Mouse (Mus musculus): Measurements from ENCODE around the gene Rpp21. TPM values are rescaled to one million over a fixed set of nuclear protein-coding genes. Genes with fewer than 3 reads are reported as not detected.

The Rpp21 gene
- polyA plus RNA-seq, 1 experiment from 2014 or later: 112 TPM

DNA sequence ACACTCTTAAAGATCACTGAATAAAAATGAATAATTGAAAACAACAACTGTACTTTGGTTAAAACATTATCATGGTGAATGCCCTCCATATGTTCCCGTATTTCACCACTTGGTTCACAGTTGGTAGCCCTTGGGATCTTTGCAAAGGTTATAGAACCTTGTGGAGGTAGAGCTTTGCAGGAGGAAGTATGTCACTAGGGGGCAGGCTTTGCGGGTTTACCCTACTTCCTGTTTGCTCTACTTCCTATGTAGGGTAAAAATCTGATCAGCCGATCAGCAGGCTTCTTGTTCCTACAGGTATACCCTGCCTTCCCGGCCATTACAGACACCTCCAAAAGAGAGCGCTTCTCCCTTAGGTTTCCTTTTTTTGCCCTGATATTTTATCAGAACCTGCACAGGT, 8.0 kb upstream of the Rpp21 start:
- Histone ChIP-seq H3K36me3 (ENCODE audit: control insufficient read depth, insufficient read depth, low read length) (peaks cover 34% of the 10 kb centered on the region), H3K4me3 (ENCODE audit: low read depth, low read length) (no peak overlapping the region), H3K9me3 (ENCODE audit: control insufficient read depth, low read length) (no peaks in the 10 kb centered on the region), H3K27ac (ENCODE audit: low read depth, low read length) (no peak overlapping the region), H3K4me1 (replicated peaks; ENCODE audit: control insufficient read depth, insufficient read depth, low read length) (peaks cover 10% of the 10 kb centered on the region; the same call in 1 of the 2 replicates), H3K9ac (ENCODE audit: low read depth, low read length) (no peak overlapping the region), H3K27me3 (replicated peaks; ENCODE audit: control insufficient read depth, insufficient read depth, low read length) (no peaks in the 10 kb centered on the region), H3K4me2 (no peak overlapping the region)
- 61% methylated on average over 5 of the region's 5 CpGs for WGBS
- ATAC-seq (replicated peaks; ENCODE audit: low FRiP score): no peak
- DNase-seq (ENCODE audit: low spot score): no peak

DNA sequence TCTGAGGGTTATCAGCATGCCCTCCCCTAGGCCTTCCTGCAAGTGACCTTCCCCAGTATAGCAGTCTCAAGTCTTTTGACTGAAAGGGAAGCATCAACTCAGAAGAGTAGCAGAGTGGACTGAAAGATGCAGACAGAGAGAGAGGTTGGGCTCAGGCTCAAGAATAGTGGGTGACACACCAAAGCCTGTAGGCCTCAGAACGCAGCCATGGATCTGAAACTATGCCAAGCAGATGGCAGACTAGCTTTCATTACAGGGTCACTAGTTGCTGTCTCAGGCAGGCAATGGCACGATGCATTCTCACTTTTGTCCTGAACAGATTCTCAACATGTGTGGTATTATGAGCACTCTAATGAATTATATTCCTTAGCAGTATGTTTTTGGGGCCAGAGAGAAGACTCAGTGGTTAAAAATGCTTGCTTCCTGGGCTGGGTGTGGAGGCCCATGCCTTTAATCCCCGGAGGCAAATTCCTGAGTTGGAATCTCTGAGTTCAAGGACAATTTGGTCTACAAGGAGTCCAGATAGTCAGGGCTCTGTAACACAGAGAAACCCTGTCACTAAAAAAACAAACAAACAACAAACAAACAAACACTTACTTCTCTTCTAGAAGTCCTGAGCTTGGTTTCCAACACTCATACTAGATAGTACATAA, 6.5 kb upstream of the Rpp21 start:
- Histone ChIP-seq H3K4me1 (replicated peaks; ENCODE audit: control insufficient read depth, insufficient read depth, low read length) (no peaks in the 10 kb centered on the region), H3K9ac (ENCODE audit: low read depth, low read length) (no peak overlapping the region), H3K27ac (ENCODE audit: low read depth, low read length) (no peak overlapping the region), H3K4me2 (no peak overlapping the region), H3K4me3 (ENCODE audit: low read depth, low read length) (no peak overlapping the region), H3K9me3 (ENCODE audit: control insufficient read depth, low read length) (no peaks in the 10 kb centered on the region), H3K36me3 (ENCODE audit: control insufficient read depth, insufficient read depth, low read length) (peaks cover 38% of the 10 kb centered on the region), H3K27me3 (replicated peaks; ENCODE audit: control insufficient read depth, insufficient read depth, low read length) (no peaks in the 10 kb centered on the region)
- WGBS: 85% methylated on average over 3 of the region's 3 CpGs
- ATAC-seq (replicated peaks; ENCODE audit: low FRiP score) (no peak), DNase-seq (ENCODE audit: low spot score) (no peak)

DNA sequence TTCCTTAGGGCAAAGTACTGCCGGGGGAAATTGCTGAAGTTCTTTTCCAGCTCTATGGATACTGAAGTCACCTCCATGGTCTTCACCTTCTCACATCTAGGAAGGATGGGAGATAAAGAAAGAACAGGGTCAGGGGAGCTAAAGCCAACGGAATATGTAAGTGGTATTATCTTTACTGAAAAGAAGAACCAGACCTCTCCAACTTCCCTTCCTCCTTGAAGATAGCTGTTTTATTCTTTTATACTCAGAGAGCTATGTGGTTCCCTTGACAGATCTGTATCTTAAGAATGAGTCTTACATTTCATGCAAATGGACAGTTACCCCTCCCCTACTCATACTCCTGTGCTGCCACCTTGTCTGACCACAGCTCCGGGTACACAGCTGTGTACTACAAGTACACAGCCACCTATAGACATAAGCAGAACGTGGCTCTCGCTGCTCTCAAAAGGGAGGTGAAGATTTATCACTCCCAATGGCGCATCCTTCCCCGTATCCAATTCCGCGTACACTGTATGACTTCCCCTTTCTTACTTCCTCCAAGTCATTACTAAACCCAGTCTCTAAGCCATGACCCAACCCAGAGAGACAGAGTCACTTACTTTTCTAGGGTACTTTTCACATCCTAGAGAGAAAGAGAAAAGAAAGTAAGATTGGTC, 3.8 kb upstream of the Rpp21 start:
- Histone ChIP-seq H3K27me3 (replicated peaks; ENCODE audit: control insufficient read depth, insufficient read depth, low read length) (no peaks in the 10 kb centered on the region), H3K4me2 (no peak overlapping the region), H3K27ac (ENCODE audit: low read depth, low read length) (no peak overlapping the region), H3K9ac (ENCODE audit: low read depth, low read length) (no peak overlapping the region), H3K36me3 (ENCODE audit: control insufficient read depth, insufficient read depth, low read length) (peaks cover 31% of the 10 kb centered on the region), H3K4me3 (ENCODE audit: low read depth, low read length) (no peak overlapping the region), H3K9me3 (ENCODE audit: control insufficient read depth, low read length) (no peaks in the 10 kb centered on the region), H3K4me1 (replicated peaks; ENCODE audit: control insufficient read depth, insufficient read depth, low read length) (peaks cover 4% of the 10 kb centered on the region)
- DNase-seq (ENCODE audit: low spot score) (no peak), ATAC-seq (replicated peaks; ENCODE audit: low FRiP score) (no peak)
- 65% methylated on average over 9 of the region's 9 CpGs for WGBS

GRCm38 (mm10) chr17:36257241-36257947, 475 bp downstream of the Rpp21 start:
- peak overlapping the region; percentile 88 for H3K9ac ChIP-seq (ENCODE audit: low read depth, low read length)
- WGBS: under 1% methylated on average over 37 of the region's 37 CpGs
- H3K27ac ChIP-seq (ENCODE audit: low read depth, low read length): peak overlapping the region; percentile 52
- 0 out of 2 replicates have a peak, but pooled peaks cover 3% of the 10 kb centered on the region for H3K27me3 ChIP-seq (replicated peaks; ENCODE audit: control insufficient read depth, insufficient read depth, low read length)
- peak; percentile 85 for DNase-seq (ENCODE audit: low spot score)
- H3K9me3 ChIP-seq (ENCODE audit: control insufficient read depth, low read length): no peaks in the 10 kb centered on the region
- ATAC-seq (replicated peaks; ENCODE audit: low FRiP score): peak; percentile 94
- H3K4me3 ChIP-seq (ENCODE audit: low read depth, low read length): peak overlapping the region; percentile 90
- H3K4me1 ChIP-seq (replicated peaks; ENCODE audit: control insufficient read depth, insufficient read depth, low read length): peaks cover 8% of the 10 kb centered on the region
- H3K36me3 ChIP-seq (ENCODE audit: control insufficient read depth, insufficient read depth, low read length): peaks cover 11% of the 10 kb centered on the region
- H3K4me2 ChIP-seq: peak overlapping the region; percentile 58

- ATAC-seq (replicated peaks; ENCODE audit: low FRiP score) (no peak), DNase-seq (ENCODE audit: low spot score) (no peak)
- H3K9me3 ChIP-seq (ENCODE audit: control insufficient read depth, low read length): no peaks in the 10 kb centered on the region
- H3K36me3 ChIP-seq (ENCODE audit: control insufficient read depth, insufficient read depth, low read length): no peaks in the 10 kb centered on the region
- H3K4me3 ChIP-seq (ENCODE audit: low read depth, low read length): no peak overlapping the region
- peaks cover 25% of the 10 kb centered on the region for H3K27me3 ChIP-seq (replicated peaks; ENCODE audit: control insufficient read depth, insufficient read depth, low read length)
- WGBS: 42% methylated on average over 6 of the region's 6 CpGs
- H3K27ac ChIP-seq (ENCODE audit: low read depth, low read length): no peak overlapping the region
- no peak overlapping the region for H3K4me2 ChIP-seq
- peaks cover 12% of the 10 kb centered on the region for H3K4me1 ChIP-seq (replicated peaks; ENCODE audit: control insufficient read depth, insufficient read depth, low read length)
- no peak overlapping the region for H3K9ac ChIP-seq (ENCODE audit: low read depth, low read length)
These were observed 4.7 kb downstream of the Rpp21 start for GRCm38 (mm10) chr17:36253087-36253600.

- H3K4me3 ChIP-seq (ENCODE audit: low read depth, low read length): peak overlapping the region; percentile 27; the same call in 1 of the 2 replicates
- H3K27ac ChIP-seq (ENCODE audit: low read depth, low read length): no peak overlapping the region
- ATAC-seq (replicated peaks; ENCODE audit: low FRiP score) (0 out of 2 replicates have a peak, but pooled peaks have one; percentile 18), DNase-seq (ENCODE audit: low spot score) (no peak)
- 8% methylated on average over 25 of the region's 25 CpGs for WGBS
- no peak overlapping the region for H3K9ac ChIP-seq (ENCODE audit: low read depth, low read length)
- peaks cover 28% of the 10 kb centered on the region for H3K27me3 ChIP-seq (replicated peaks; ENCODE audit: control insufficient read depth, insufficient read depth, low read length)
- peaks cover 12% of the 10 kb centered on the region for H3K4me1 ChIP-seq (replicated peaks; ENCODE audit: control insufficient read depth, insufficient read depth, low read length)
- peak overlapping the region; percentile 59 for H3K4me2 ChIP-seq
- no peaks in the 10 kb centered on the region for H3K36me3 ChIP-seq (ENCODE audit: control insufficient read depth, insufficient read depth, low read length)
- H3K9me3 ChIP-seq (ENCODE audit: control insufficient read depth, low read length): no peaks in the 10 kb centered on the region
These were observed 5.5 kb downstream of the Rpp21 start for GRCm38 (mm10) chr17:36252250-36252876.

- peak overlapping the region; percentile 40 for H3K4me2 ChIP-seq
- no peaks in the 10 kb centered on the region for H3K36me3 ChIP-seq (ENCODE audit: control insufficient read depth, insufficient read depth, low read length)
- no peak for ATAC-seq (replicated peaks; ENCODE audit: low FRiP score)
- 0 out of 2 replicates have a peak, but pooled peaks cover 5% of the 10 kb centered on the region for H3K4me1 ChIP-seq (replicated peaks; ENCODE audit: control insufficient read depth, insufficient read depth, low read length)
- DNase-seq (ENCODE audit: low spot score): no peak
- WGBS: 10% methylated on average over 33 of the region's 33 CpGs
- H3K27ac ChIP-seq (ENCODE audit: low read depth, low read length): no peak overlapping the region
- no peak overlapping the region for H3K9ac ChIP-seq (ENCODE audit: low read depth, low read length)
- no peak overlapping the region; the same call in 1 of the 2 replicates for H3K4me3 ChIP-seq (ENCODE audit: low read depth, low read length)
- no peaks in the 10 kb centered on the region for H3K9me3 ChIP-seq (ENCODE audit: control insufficient read depth, low read length)
- H3K27me3 ChIP-seq (replicated peaks; ENCODE audit: control insufficient read depth, insufficient read depth, low read length): peaks cover 28% of the 10 kb centered on the region
These were observed 9.0 kb downstream of the Rpp21 start for GRCm38 (mm10) chr17:36248886-36249285.

DNA sequence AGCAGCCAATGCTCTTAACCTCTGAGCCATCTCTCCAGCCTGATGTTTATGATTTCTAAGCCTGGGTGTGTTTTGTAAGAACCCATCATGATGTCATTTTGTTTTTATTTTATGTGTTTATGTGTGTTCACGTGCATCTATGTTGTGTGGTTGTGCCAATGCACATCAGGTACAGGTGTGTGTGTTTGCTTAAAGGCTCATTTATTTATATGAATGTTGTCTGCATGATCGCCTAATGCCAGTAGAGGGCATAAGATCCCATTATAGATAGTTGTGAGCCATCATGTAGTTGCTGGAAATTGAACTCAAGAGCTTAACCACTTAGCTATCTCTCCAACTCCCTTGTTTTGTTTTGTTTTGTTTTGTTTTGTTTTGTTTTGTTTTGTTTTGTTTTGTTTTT, 12.1 kb downstream of the Rpp21 start:
- Histone ChIP-seq H3K4me1 (replicated peaks; ENCODE audit: control insufficient read depth, insufficient read depth, low read length) (no peaks in the 10 kb centered on the region), H3K27me3 (replicated peaks; ENCODE audit: control insufficient read depth, insufficient read depth, low read length) (peaks cover 28% of the 10 kb centered on the region), H3K4me2 (no peak overlapping the region), H3K27ac (ENCODE audit: low read depth, low read length) (no peak overlapping the region), H3K9ac (ENCODE audit: low read depth, low read length) (no peak overlapping the region), H3K4me3 (ENCODE audit: low read depth, low read length) (no peak overlapping the region), H3K9me3 (ENCODE audit: control insufficient read depth, low read length) (no peaks in the 10 kb centered on the region), H3K36me3 (ENCODE audit: control insufficient read depth, insufficient read depth, low read length) (no peaks in the 10 kb centered on the region)
- DNase-seq (ENCODE audit: low spot score): no peak
- ATAC-seq (replicated peaks; ENCODE audit: low FRiP score): no peak
- WGBS: 78% methylated on average over 2 of the region's 2 CpGs
